ENCODE assay signal across 29 mouse cellular contexts in the genomic region with DNA sequence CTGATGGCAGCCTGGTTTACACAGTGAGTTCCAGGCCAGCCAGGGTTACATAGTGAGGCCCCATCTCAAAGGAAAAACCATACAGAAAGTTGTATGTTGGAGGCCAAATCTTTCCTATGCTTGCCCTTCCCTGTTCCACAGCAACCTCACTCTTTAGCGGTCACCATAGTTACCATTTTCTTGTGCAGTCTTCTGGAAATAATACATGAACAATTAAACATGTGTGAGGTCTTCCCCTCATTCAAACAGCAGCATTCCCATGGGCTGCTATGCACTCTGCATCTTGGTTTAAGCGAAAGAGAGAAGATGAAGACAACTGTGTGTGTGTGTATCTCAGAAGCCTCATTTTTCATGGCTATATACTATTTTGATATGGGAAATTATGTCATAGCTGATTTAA. TPM values are rescaled to one million over a fixed set of nuclear protein-coding genes. Genes with fewer than 3 reads are reported as not detected.
A peak's percentile ranks its signal among the peaks of the same experiment; 100 is the strongest.
DNase-seq lines count a peak whose midpoint lies in the region; ATAC-seq and TF ChIP-seq lines count a peak whose summit lies in the region.
"Had no signal": no experiment of that assay in that cellular context is flagged by ENCODE, and none has a peak within 500 bp of the region (broad histone marks: within the 10 kb centered on the region; RNA-seq: fewer than 3 reads in every experiment).

No protein-coding gene starts in this region.

- no peaks in the 10 kb centered on the region; the same call in 1 of the 2 replicates for H3K9me3 ChIP-seq in forebrain, embryonic 11.5 days (ENCODE audit: control insufficient read depth, low read length)
- H3K9me3 ChIP-seq in forebrain, embryonic 15.5 days: no peaks in the 10 kb centered on the region
- H3K9me3 ChIP-seq: embryonic facial prominence, embryonic 10.5 days; heart, embryonic 15.5 days; hindbrain, embryonic 10.5 days; hindbrain, embryonic 15.5 days had no signal

- no peak overlapping the region for H3K4me2 ChIP-seq in forebrain, embryonic 11.5 days (ENCODE audit: low read depth, low read length, severe bottlenecking)
- no peak overlapping the region for H3K4me2 ChIP-seq in forebrain, embryonic 15.5 days (replicated peaks)
- H3K4me2 ChIP-seq: embryonic facial prominence, embryonic 13.5 days; heart, embryonic 12.5 days; heart, embryonic 15.5 days; hindbrain, embryonic 15.5 days had no signal

- TF ChIP-seq POLR2A in brain, embryonic 14.5 days (IDR thresholded peaks at IDR 0.05; ENCODE audit: borderline replicate concordance, extremely low read depth, insufficient read depth, insufficient read length, poor library complexity, severe bottlenecking): no peak

- H3K4me1 ChIP-seq in forebrain, embryonic 11.5 days (replicated peaks; ENCODE audit: control insufficient read depth, insufficient read depth, low read length): peaks cover 8% of the 10 kb centered on the region
- peaks cover 23% of the 10 kb centered on the region for H3K4me1 ChIP-seq in forebrain, embryonic 15.5 days

- peaks cover 7% of the 10 kb centered on the region; the same call in 1 of the 2 replicates for H3K27me3 ChIP-seq in forebrain, embryonic 11.5 days (ENCODE audit: control insufficient read depth, insufficient read depth, low read length)
- peaks cover 4% of the 10 kb centered on the region; the same call in 1 of the 2 replicates for H3K27me3 ChIP-seq in forebrain, embryonic 15.5 days

- no peak for DNase-seq in forebrain, embryonic 11.5 days (ENCODE audit: low spot score)
- DNase-seq in Muller cell, postnatal 12 days (ENCODE audit: inconsistent ontology term): peak; percentile 35
- peak; percentile 71 for DNase-seq in brain, embryonic 14.5 days (ENCODE audit: low read depth)
- no peak for DNase-seq in frontal cortex, postnatal 14 days (ENCODE audit: low spot score in 2 of 2)
- no peak for DNase-seq in layer of hippocampus, adult 11-12 months (ENCODE audit: low spot score)
- DNase-seq: adrenal gland, adult 8-10 months; cerebellum, adult 9-10 months; cerebellum, postnatal 14 days; embryo, embryonic 11 days; gastrocnemius, adult 2 months; gastrocnemius, postnatal 25 days; heart, adult 18-20 months; heart, postnatal 10 days; heart, postnatal 36 days; kidney, adult 2 months had no signal

- no peak overlapping the region for H3K9ac ChIP-seq in forebrain, embryonic 11.5 days (ENCODE audit: low read length)
- no peak overlapping the region for H3K9ac ChIP-seq in forebrain, embryonic 15.5 days (replicated peaks)
- H3K9ac ChIP-seq: embryonic facial prominence, embryonic 13.5 days; heart, embryonic 12.5 days; heart, embryonic 15.5 days; hindbrain, embryonic 15.5 days had no signal

- no peak overlapping the region for H3K4me3 ChIP-seq in forebrain, embryonic 11.5 days (ENCODE audit: low read depth, low read length)
- no peak overlapping the region for H3K4me3 ChIP-seq in forebrain, embryonic 15.5 days
- H3K4me3 ChIP-seq: embryonic facial prominence, embryonic 10.5 days; embryonic facial prominence, embryonic 13.5 days; erythroblast, embryonic 14.5 days; gastrocnemius, adult 2 months; heart, embryonic 12.5 days; heart, embryonic 15.5 days; hindbrain, embryonic 10.5 days; hindbrain, embryonic 15.5 days had no signal

- 33% methylated on average over 2 of the region's 2 CpGs for WGBS in forebrain, embryonic 11.5 days
- WGBS in forebrain, embryonic 15.5 days: 14% methylated on average over 2 of the region's 2 CpGs

- no peak for TF ChIP-seq CTCF in brain, embryonic 14.5 days (IDR thresholded peaks at IDR 0.05; ENCODE audit: borderline replicate concordance, extremely low read depth, insufficient read depth, insufficient read length)

- H3K36me3 ChIP-seq in forebrain, embryonic 11.5 days (ENCODE audit: control insufficient read depth, insufficient read depth, low read length): no peaks in the 10 kb centered on the region
- H3K36me3 ChIP-seq in forebrain, embryonic 15.5 days: no peaks in the 10 kb centered on the region
- H3K36me3 ChIP-seq: embryonic facial prominence, embryonic 10.5 days; embryonic facial prominence, embryonic 13.5 days; heart, embryonic 12.5 days; heart, embryonic 15.5 days; hindbrain, embryonic 15.5 days had no signal

- no peak overlapping the region for H3K27ac ChIP-seq in forebrain, embryonic 11.5 days (ENCODE audit: low read depth, low read length)
- no peak overlapping the region for H3K27ac ChIP-seq in forebrain, embryonic 15.5 days (replicated peaks)
- H3K27ac ChIP-seq: embryonic facial prominence, embryonic 10.5 days; embryonic facial prominence, embryonic 13.5 days; gastrocnemius, adult 2 months; heart, embryonic 15.5 days; hindbrain, embryonic 10.5 days; hindbrain, embryonic 15.5 days had no signal

- peak; percentile 46 for ATAC-seq in forebrain, embryonic 11.5 days (replicated peaks; ENCODE audit: low FRiP score)
- no peak for ATAC-seq in forebrain, embryonic 15.5 days (replicated peaks)
- ATAC-seq: activated CD4-positive, CD25-positive, alpha-beta regulatory T cell, adult 4 months; CD4-positive, CD25-positive, alpha-beta regulatory T cell, adult 4 months; intestine, postnatal 0 days had no signal

RNA-seq across cellular contexts. Expression of gene Doc2a, which starts 1.7 kb away (rescaled TPM):
- 9.3 and 11.2 TPM in 2 replicates for polyA plus RNA-seq in forebrain, embryonic 11.5 days (2014; fragmentation: Nextera tagmentation; extraction: Ambion mirVana)
- polyA plus RNA-seq in forebrain, embryonic 15.5 days (2015; fragmentation: Nextera tagmentation; extraction: Ambion mirVana): 9.0 and 9.1 TPM in 2 replicates
- polyA plus RNA-seq in brain, embryonic 14.5 days (2012; rRNA removed): 11.8 and 13.2 TPM in 2 replicates
- polyA plus RNA-seq: activated CD4-positive, CD25-positive, alpha-beta regulatory T cell, adult 4 months; C2C12; CD4-positive, CD25-positive, alpha-beta regulatory T cell, adult 4 months; erythroblast, embryonic 14.5 days; gonadal fat pad, adult 2 months; heart, embryonic 12.5 days; heart, embryonic 15.5 days had no signal

RNA-seq across cellular contexts. Expression of gene 4930451I11Rik, which starts 14.1 kb away (rescaled TPM):
- polyA plus RNA-seq in forebrain, embryonic 11.5 days (2014; fragmentation: Nextera tagmentation; extraction: Ambion mirVana): not detected in 2 replicates
- not detected in 2 replicates for polyA plus RNA-seq in forebrain, embryonic 15.5 days (2015; fragmentation: Nextera tagmentation; extraction: Ambion mirVana)
- polyA plus RNA-seq in brain, embryonic 14.5 days (2012; rRNA removed): not detected in 2 replicates
- polyA plus RNA-seq: activated CD4-positive, CD25-positive, alpha-beta regulatory T cell, adult 4 months; C2C12; CD4-positive, CD25-positive, alpha-beta regulatory T cell, adult 4 months; embryonic facial prominence, embryonic 10.5 days; embryonic facial prominence, embryonic 13.5 days; erythroblast, embryonic 14.5 days; gonadal fat pad, adult 2 months; heart, embryonic 12.5 days; heart, embryonic 15.5 days; hindbrain, embryonic 10.5 days; intestine, embryonic 14.5 days; intestine, postnatal 0 days; kidney, adult 2 months had no signal

RNA-seq across cellular contexts. Expression of gene Hirip3, which starts 16.3 kb away (rescaled TPM):
- polyA plus RNA-seq in forebrain, embryonic 11.5 days (2014; fragmentation: Nextera tagmentation; extraction: Ambion mirVana): 29.9 and 38.8 TPM in 2 replicates
- polyA plus RNA-seq in forebrain, embryonic 15.5 days (2015; fragmentation: Nextera tagmentation; extraction: Ambion mirVana): 30.7 and 31.8 TPM in 2 replicates
- polyA plus RNA-seq in brain, embryonic 14.5 days (2012; rRNA removed): 48.6 and 65.1 TPM in 2 replicates

RNA-seq across cellular contexts. Expression of gene Ino80e, which starts 16.7 kb away (rescaled TPM):
- 117 and 118 TPM in 2 replicates for polyA plus RNA-seq in forebrain, embryonic 11.5 days (2014; fragmentation: Nextera tagmentation; extraction: Ambion mirVana)
- polyA plus RNA-seq in forebrain, embryonic 15.5 days (2015; fragmentation: Nextera tagmentation; extraction: Ambion mirVana): 86.2 and 98.8 TPM in 2 replicates
- polyA plus RNA-seq in brain, embryonic 14.5 days (2012; rRNA removed): 86.9 and 99.3 TPM in 2 replicates

RNA-seq across cellular contexts. Expression of gene Taok2, which starts 39.0 kb away (rescaled TPM):
- polyA plus RNA-seq in forebrain, embryonic 11.5 days (2014; fragmentation: Nextera tagmentation; extraction: Ambion mirVana): 43.4 and 44.8 TPM in 2 replicates
- polyA plus RNA-seq in forebrain, embryonic 15.5 days (2015; fragmentation: Nextera tagmentation; extraction: Ambion mirVana): 54.1 and 56.8 TPM in 2 replicates
- 101 and 131 TPM in 2 replicates for polyA plus RNA-seq in brain, embryonic 14.5 days (2012; rRNA removed)

Comparison
In these comparisons a context has a peak if more than half of its experiments do, and no peak if none do; other contexts are left out.
1. DNase-seq: peak in Muller cell, postnatal 12 days (single experiment) and brain, embryonic 14.5 days (single experiment); none in forebrain, embryonic 11.5 days (single experiment), frontal cortex, postnatal 14 days (0 of 2) and layer of hippocampus, adult 11-12 months (single experiment).